Mouse (Mus musculus) cortical plate, adult 2 months (tissue): ENCODE data around the gene Msrb3.

Experiments used
- CTCF ChIP-seq: fragments of 200-500 bp; IDR thresholded peaks from 2 replicates; pipeline ENCODE4 v1.5.1; 2011; ENCODE audit warnings: mild to moderate bottlenecking, control low read depth, low read length; ENCODE audit not compliant: insufficient read depth; ENCODE audit errors: extremely low read depth
- POLR2A ChIP-seq: fragments of 200-500 bp; IDR thresholded peaks from 2 replicates; pipeline ENCODE4 v1.6.1; 2011; ENCODE audit warnings: mild to moderate bottlenecking, low read length, control low read depth; ENCODE audit not compliant: insufficient read depth; ENCODE audit errors: extremely low read depth

- peak; percentile 33; the same call in 1 of the 2 replicates for TF ChIP-seq CTCF
- TF ChIP-seq POLR2A = no peak
Observed at GRCm38 (mm10) chr10:120872483-120872862, 26.4 kb downstream of the Msrb3 start.
